Comparison of ENCODE assay signal across 13 mouse cellular contexts in the genomic region with DNA sequence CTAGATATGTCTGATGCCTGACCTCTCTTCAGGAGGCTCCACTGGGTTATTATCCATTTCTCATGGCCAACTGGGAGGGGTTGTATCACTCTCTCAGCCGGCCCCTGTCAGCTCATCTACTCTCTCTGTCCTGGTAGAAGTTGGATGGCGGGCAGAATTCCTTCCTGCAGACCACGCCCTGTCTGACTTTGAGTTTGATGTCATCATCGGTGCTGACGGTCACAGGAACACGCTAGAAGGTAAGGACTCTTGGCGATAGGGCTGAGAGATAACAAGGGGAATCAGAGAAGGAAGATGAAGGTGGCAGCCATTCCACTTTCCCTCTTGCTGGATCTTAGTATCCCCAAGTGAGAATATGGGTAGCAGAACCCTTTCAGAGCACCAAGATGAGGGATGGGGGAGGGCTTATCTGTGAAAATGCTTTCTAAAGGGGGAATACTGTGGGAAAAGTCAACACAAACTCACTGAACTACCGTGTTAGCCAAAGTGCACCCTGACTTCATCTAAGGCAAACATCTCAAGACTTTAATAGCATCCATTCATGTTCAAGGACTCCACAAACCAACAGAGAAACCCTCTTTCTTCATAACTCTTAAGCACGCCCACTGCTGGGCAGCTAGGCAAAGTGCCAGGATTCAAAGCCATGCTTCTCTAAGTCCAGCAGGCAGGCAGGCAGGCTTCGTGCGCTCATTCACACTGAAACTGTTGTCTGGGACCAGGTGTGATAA.
DNase-seq lines count a peak whose midpoint lies in the region; ATAC-seq and TF ChIP-seq lines count a peak whose summit lies in the region.
"Had no signal": no experiment of that assay in that cellular context is flagged by ENCODE, and none has a peak within 500 bp of the region (broad histone marks: within the 10 kb centered on the region; RNA-seq: fewer than 3 reads in every experiment).

No protein-coding gene starts in this region.

- H3K4me3 ChIP-seq in heart, embryonic 13.5 days, result no peak overlapping the region
- no peak overlapping the region for H3K4me3 ChIP-seq in midbrain, embryonic 14.5 days (replicated peaks; ENCODE audit: low read depth, low read length)
- no peak overlapping the region for H3K4me3 ChIP-seq in midbrain, embryonic 15.5 days
- H3K4me3 ChIP-seq in lung, embryonic 15.5 days, result no peak overlapping the region
- H3K4me3 ChIP-seq in stomach, postnatal 0 days (ENCODE audit: low read depth, low read length), result no peak overlapping the region
- H3K4me3 ChIP-seq in hindbrain, embryonic 10.5 days, result no peak overlapping the region
- H3K4me3 ChIP-seq: embryonic facial prominence, embryonic 15.5 days; neural tube, embryonic 12.5 days had no signal

- H3K4me1 ChIP-seq in heart, embryonic 13.5 days, result peaks cover 86% of the 10 kb centered on the region
- peaks cover 5% of the 10 kb centered on the region; the same call in 1 of the 2 replicates for H3K4me1 ChIP-seq in midbrain, embryonic 14.5 days (ENCODE audit: control insufficient read depth, insufficient read depth, low read length)
- H3K4me1 ChIP-seq in midbrain, embryonic 15.5 days, result peaks cover 5% of the 10 kb centered on the region; the same call in 1 of the 2 replicates
- H3K4me1 ChIP-seq in lung, embryonic 15.5 days, result peaks cover 14% of the 10 kb centered on the region
- H3K4me1 ChIP-seq in stomach, postnatal 0 days (replicated peaks; ENCODE audit: control insufficient read depth, insufficient read depth), result no peaks in the 10 kb centered on the region
- 0 out of 2 replicates have a peak, but pooled peaks cover 3% of the 10 kb centered on the region for H3K4me1 ChIP-seq in hindbrain, embryonic 10.5 days (replicated peaks)

- no peaks in the 10 kb centered on the region for H3K27me3 ChIP-seq in heart, embryonic 13.5 days (replicated peaks)
- no peaks in the 10 kb centered on the region for H3K27me3 ChIP-seq in midbrain, embryonic 14.5 days (ENCODE audit: control insufficient read depth, insufficient read depth, low read length)
- H3K27me3 ChIP-seq in midbrain, embryonic 15.5 days (replicated peaks), result no peaks in the 10 kb centered on the region
- H3K27me3 ChIP-seq in lung, embryonic 15.5 days, result no peaks in the 10 kb centered on the region
- H3K27me3 ChIP-seq in stomach, postnatal 0 days (ENCODE audit: control insufficient read depth, insufficient read depth, low read length), result no peaks in the 10 kb centered on the region
- no peaks in the 10 kb centered on the region for H3K27me3 ChIP-seq in hindbrain, embryonic 10.5 days (ENCODE audit: insufficient read depth, poor library complexity, severe bottlenecking)
- H3K27me3 ChIP-seq: embryonic facial prominence, embryonic 15.5 days; neural tube, embryonic 12.5 days had no signal

- peaks cover 99% of the 10 kb centered on the region for H3K36me3 ChIP-seq in heart, embryonic 13.5 days
- no peaks in the 10 kb centered on the region for H3K36me3 ChIP-seq in midbrain, embryonic 14.5 days (ENCODE audit: control insufficient read depth, insufficient read depth, low read length)
- H3K36me3 ChIP-seq in midbrain, embryonic 15.5 days (replicated peaks), result no peaks in the 10 kb centered on the region
- peaks cover 13% of the 10 kb centered on the region; the same call in 1 of the 2 replicates for H3K36me3 ChIP-seq in lung, embryonic 15.5 days
- H3K36me3 ChIP-seq in stomach, postnatal 0 days (ENCODE audit: control insufficient read depth, insufficient read depth, low read length), result 0 out of 2 replicates have a peak, but pooled peaks cover 4% of the 10 kb centered on the region
- no peaks in the 10 kb centered on the region for H3K36me3 ChIP-seq in hindbrain, embryonic 10.5 days
- H3K36me3 ChIP-seq: embryonic facial prominence, embryonic 15.5 days; neural tube, embryonic 12.5 days had no signal

- H3K27ac ChIP-seq in heart, embryonic 13.5 days (replicated peaks), result peak overlapping the region; percentile 73
- no peak overlapping the region for H3K27ac ChIP-seq in midbrain, embryonic 14.5 days (replicated peaks; ENCODE audit: low read depth, low read length)
- H3K27ac ChIP-seq in midbrain, embryonic 15.5 days, result no peak overlapping the region
- peak overlapping the region; percentile 77 for H3K27ac ChIP-seq in lung, embryonic 15.5 days
- no peak overlapping the region for H3K27ac ChIP-seq in stomach, postnatal 0 days (replicated peaks)
- H3K27ac ChIP-seq in hindbrain, embryonic 10.5 days, result no peak overlapping the region
- H3K27ac ChIP-seq: embryonic facial prominence, embryonic 15.5 days; neural tube, embryonic 12.5 days had no signal

- H3K9me3 ChIP-seq in heart, embryonic 13.5 days, result no peaks in the 10 kb centered on the region
- H3K9me3 ChIP-seq in midbrain, embryonic 14.5 days (ENCODE audit: control insufficient read depth, low read length), result no peaks in the 10 kb centered on the region
- no peaks in the 10 kb centered on the region for H3K9me3 ChIP-seq in midbrain, embryonic 15.5 days
- no peaks in the 10 kb centered on the region for H3K9me3 ChIP-seq in lung, embryonic 15.5 days
- H3K9me3 ChIP-seq in stomach, postnatal 0 days (ENCODE audit: control insufficient read depth, low read length), result no peaks in the 10 kb centered on the region
- no peaks in the 10 kb centered on the region for H3K9me3 ChIP-seq in hindbrain, embryonic 10.5 days
- H3K9me3 ChIP-seq: embryonic facial prominence, embryonic 15.5 days; neural tube, embryonic 12.5 days had no signal

- no peak for TF ChIP-seq EP300 in stomach, postnatal 0 days (optimal IDR thresholded peaks at IDR 0.05)

- DNase-seq in heart, postnatal 36 days, result no peak
- peak; percentile 31 for DNase-seq in midbrain, embryonic 14.5 days
- DNase-seq in stomach, postnatal 0 days (ENCODE audit: low spot score), result peak; percentile 83
- DNase-seq in hindbrain, embryonic 10.5 days (ENCODE audit: low spot score), result no peak
- DNase-seq in gastrocnemius, postnatal 14 days, result no peak
- DNase-seq: forebrain, postnatal 0 days; retina, postnatal 1 day; thymus, postnatal 4 days had no signal

- TF ChIP-seq CTCF in stomach, postnatal 0 days (IDR thresholded peaks at IDR 0.05; ENCODE audit: low read depth), result peak; percentile 44

- ATAC-seq in heart, embryonic 13.5 days (ENCODE audit: extremely low read depth, insufficient number of reproducible peaks, low FRiP score, low TSS enrichment), result no peak
- no peak for ATAC-seq in midbrain, embryonic 14.5 days (ENCODE audit: low FRiP score, low TSS enrichment)
- ATAC-seq in midbrain, embryonic 15.5 days (replicated peaks), result no peak
- peak; percentile 70 for ATAC-seq in lung, embryonic 15.5 days (ENCODE audit: borderline replicate concordance, extremely low read depth, low FRiP score, low TSS enrichment)
- ATAC-seq in stomach, postnatal 0 days (ENCODE audit: low FRiP score, low TSS enrichment), result peak; percentile 73
- ATAC-seq: forebrain, postnatal 0 days had no signal

- 63% methylated on average over 11 of the region's 11 CpGs for WGBS in heart, embryonic 13.5 days
- 90% methylated on average over 11 of the region's 11 CpGs for WGBS in midbrain, embryonic 14.5 days
- 84% methylated on average over 11 of the region's 11 CpGs for WGBS in midbrain, embryonic 15.5 days
- 44% methylated on average over 11 of the region's 11 CpGs for WGBS in lung, embryonic 15.5 days
- 63% methylated on average over 11 of the region's 11 CpGs for WGBS in stomach, postnatal 0 days
- WGBS in hindbrain, embryonic 10.5 days, result 93% methylated on average over 11 of the region's 11 CpGs

- no peak overlapping the region for H3K9ac ChIP-seq in heart, embryonic 13.5 days
- no peak overlapping the region for H3K9ac ChIP-seq in midbrain, embryonic 14.5 days (replicated peaks; ENCODE audit: low read length)
- H3K9ac ChIP-seq in midbrain, embryonic 15.5 days, result no peak overlapping the region
- no peak overlapping the region for H3K9ac ChIP-seq in lung, embryonic 15.5 days
- no peak overlapping the region for H3K9ac ChIP-seq in stomach, postnatal 0 days (ENCODE audit: low read length)
- H3K9ac ChIP-seq: embryonic facial prominence, embryonic 15.5 days; forebrain, postnatal 0 days; neural tube, embryonic 12.5 days had no signal

- intact Hi-C loops in heart, postnatal 36 days (cut with DNase I), result no loop called here
- intact Hi-C loops in gastrocnemius, postnatal 14 days (cut with DNase I; ENCODE audit: low total_unique reads), result no loop called here

- no peak overlapping the region for H3K4me2 ChIP-seq in heart, embryonic 13.5 days
- H3K4me2 ChIP-seq in midbrain, embryonic 14.5 days (ENCODE audit: low read length), result no peak overlapping the region
- H3K4me2 ChIP-seq in midbrain, embryonic 15.5 days, result no peak overlapping the region
- H3K4me2 ChIP-seq in lung, embryonic 15.5 days, result no peak overlapping the region
- H3K4me2 ChIP-seq in stomach, postnatal 0 days (replicated peaks; ENCODE audit: low read depth), result no peak overlapping the region
- H3K4me2 ChIP-seq: embryonic facial prominence, embryonic 15.5 days; neural tube, embryonic 12.5 days had no signal

Comparison
In these comparisons a context has a peak if more than half of its experiments do, and no peak if none do; other contexts are left out.
1. ATAC-seq: peak in lung, embryonic 15.5 days (single experiment) and stomach, postnatal 0 days (single experiment); none in heart, embryonic 13.5 days (single experiment), midbrain, embryonic 14.5 days (single experiment) and midbrain, embryonic 15.5 days (single experiment).
2. H3K27ac ChIP-seq: peak in heart, embryonic 13.5 days (single experiment) and lung, embryonic 15.5 days (single experiment); none in midbrain, embryonic 14.5 days (single experiment), midbrain, embryonic 15.5 days (single experiment), stomach, postnatal 0 days (single experiment) and hindbrain, embryonic 10.5 days (single experiment).
3. DNase-seq: peak in midbrain, embryonic 14.5 days (single experiment) and stomach, postnatal 0 days (single experiment); none in heart, postnatal 36 days (0 of 2), hindbrain, embryonic 10.5 days (single experiment) and gastrocnemius, postnatal 14 days (single experiment).